Mouse (Mus musculus) MEL (cell line): ENCODE data around the gene Adipor2. TPM values are rescaled to one million over a fixed set of nuclear protein-coding genes. Genes with fewer than 3 reads are reported as not detected.

Experiments
- DNase-seq: peaks from one replicate; pipeline ENCODE4 v3.0.0; 2011; ENCODE audit warnings: low read depth, low spot score
- H3K27ac ChIP-seq: 2 replicates; pipeline ENCODE4 v1.5.1; 2012; ENCODE audit warnings: low read depth, mild to moderate bottlenecking, control low read depth, low read length, moderate library complexity; ENCODE audit not compliant: control insufficient read depth
- H3K27me3 ChIP-seq, 2 experiments: fragments of 150-350 bp in 1 of 2; sonication (generic) in 1 of 2; 2 replicates each; pipeline ENCODE4 v1.6.1; 2012; ENCODE audit warnings: low read length in 2 of 2, mild to moderate bottlenecking in 2 of 2, improper control_type of control experiment in 1 of 2, moderate library complexity in 1 of 2; ENCODE audit not compliant: insufficient read depth in 2 of 2, control insufficient read depth in 1 of 2
- H3K36me3 ChIP-seq, 2 experiments: 2 replicates each; pipeline ENCODE4 v1.6.1; 2012 to 2014; ENCODE audit warnings: low read length in 2 of 2, improper control_type of control experiment in 1 of 2, inconsistent platforms in 1 of 2, mild to moderate bottlenecking in 1 of 2; ENCODE audit not compliant: insufficient read depth in 2 of 2, control insufficient read depth in 1 of 2
- H3K4me1 ChIP-seq, 2 experiments: fragments of 150-350 bp in 1 of 2; sonication (generic) in 1 of 2; 2 replicates each; pipeline ENCODE4 v1.6.1; 2012; ENCODE audit warnings: low read length in 2 of 2, improper control_type of control experiment in 1 of 2, mild to moderate bottlenecking in 1 of 2; ENCODE audit not compliant: insufficient read depth in 2 of 2, control insufficient read depth in 1 of 2
- H3K4me3 ChIP-seq, 2 experiments: fragments of 150-350 bp in 1 of 2; sonication (generic) in 1 of 2; 2 replicates each; pipeline ENCODE4 v1.5.1; 2012; ENCODE audit warnings: low read depth in 2 of 2, low read length in 2 of 2, mild to moderate bottlenecking in 2 of 2, moderate library complexity in 2 of 2, control low read depth in 1 of 2, improper control_type of control experiment in 1 of 2; ENCODE audit not compliant: control insufficient read depth in 1 of 2, insufficient read depth in 1 of 2
- H3K79me2 ChIP-seq: 2 replicates; pipeline ENCODE4 v1.6.1; 2012; ENCODE audit warnings: mild to moderate bottlenecking, low read length, moderate library complexity; ENCODE audit not compliant: control insufficient read depth, poor library complexity, insufficient read depth
- H3K9ac ChIP-seq: 2 replicates; pipeline ENCODE4 v1.6.1; 2012; ENCODE audit warnings: low read depth, mild to moderate bottlenecking, control low read depth, low read length, moderate library complexity; ENCODE audit not compliant: control insufficient read depth, poor library complexity, severe bottlenecking
- H3K9me3 ChIP-seq: fragments of 150-350 bp; sonication (generic); replicated peaks from 2 replicates; pipeline ENCODE4 v1.6.1; 2012; ENCODE audit warnings: mild to moderate bottlenecking, low read length, improper control_type of control experiment, moderate library complexity; ENCODE audit not compliant: insufficient read depth
- BHLHE40 ChIP-seq: IDR thresholded peaks from 2 replicates; pipeline ENCODE4 v1.6.1; 2012; ENCODE audit warnings: low read depth, mild to moderate bottlenecking, inconsistent platforms, low read length, improper control_type of control experiment, borderline replicate concordance
- CHD1 ChIP-seq: IDR thresholded peaks from 2 replicates; pipeline ENCODE4 v1.6.1; 2012; ENCODE audit warnings: low read depth, mild to moderate bottlenecking, inconsistent platforms, low read length, improper control_type of control experiment
- CTCF ChIP-seq, 3 experiments: IDR thresholded peaks in 2 of 3; conservative IDR thresholded peaks in 1 of 3; 2 replicates each; pipeline ENCODE4 v1.5.1; 2011 to 2012; ENCODE audit warnings: low read length in 3 of 3, low read depth in 2 of 3, mild to moderate bottlenecking in 2 of 3, improper control_type of control experiment in 1 of 3, inconsistent platforms in 1 of 3, mixed read lengths in 1 of 3, moderate library complexity in 1 of 3; ENCODE audit not compliant: control insufficient read depth in 1 of 3, insufficient read depth in 1 of 3, poor library complexity in 1 of 3, severe bottlenecking in 1 of 3
- E2F4 ChIP-seq: IDR thresholded peaks from 2 replicates; pipeline ENCODE4 v1.6.1; 2011; ENCODE audit warnings: low read depth, low read length, improper control_type of control experiment, borderline replicate concordance
- ELF1 ChIP-seq: IDR thresholded peaks from 2 replicates; pipeline ENCODE4 v1.6.1; 2014; ENCODE audit warnings: low read depth, mild to moderate bottlenecking, inconsistent platforms, low read length, improper control_type of control experiment, moderate library complexity
- ETS1 ChIP-seq: IDR thresholded peaks from 2 replicates; pipeline ENCODE4 v1.6.1; 2012; ENCODE audit warnings: low read depth, mild to moderate bottlenecking, inconsistent platforms, low read length, improper control_type of control experiment, moderate library complexity
- KAT2A ChIP-seq: conservative IDR thresholded peaks from 2 replicates; pipeline ENCODE4 v1.6.1; 2012; ENCODE audit warnings: low read depth, low read length, improper control_type of control experiment, inconsistent platforms
- MAFK ChIP-seq: IDR thresholded peaks from 2 replicates; pipeline ENCODE4 v1.6.1; 2011; ENCODE audit warnings: low read depth, mild to moderate bottlenecking, low read length, improper control_type of control experiment, borderline replicate concordance
- MAX ChIP-seq: IDR thresholded peaks from 2 replicates; pipeline ENCODE4 v1.6.1; 2011; ENCODE audit warnings: low read length, improper control_type of control experiment
- MAZ ChIP-seq: IDR thresholded peaks from 2 replicates; pipeline ENCODE4 v1.6.1; 2012; ENCODE audit warnings: low read depth, mild to moderate bottlenecking, inconsistent platforms, low read length, improper control_type of control experiment
- MYB ChIP-seq: IDR thresholded peaks from 2 replicates; pipeline ENCODE4 v1.6.1; 2011; ENCODE audit warnings: mild to moderate bottlenecking, low read depth, low read length, improper control_type of control experiment
- MYC ChIP-seq: IDR thresholded peaks from 2 replicates; pipeline ENCODE4 v1.6.1; 2011; ENCODE audit warnings: low read depth, mild to moderate bottlenecking, low read length, improper control_type of control experiment, moderate library complexity
- NELFE ChIP-seq: IDR thresholded peaks from 2 replicates; pipeline ENCODE4 v1.6.1; 2011; ENCODE audit warnings: low read depth, low read length, improper control_type of control experiment
- POLR2A ChIP-seq, 2 experiments: IDR thresholded peaks; 2 replicates each; pipeline ENCODE4 v1.6.1; 2011 to 2012; ENCODE audit warnings: low read length in 2 of 2, mild to moderate bottlenecking in 2 of 2, control low read depth in 1 of 2, improper control_type of control experiment in 1 of 2, low read depth in 1 of 2, moderate library complexity in 1 of 2; ENCODE audit not compliant: control insufficient read depth in 1 of 2, insufficient read depth in 1 of 2, poor library complexity in 1 of 2
- POLR2AphosphoS5 ChIP-seq: IDR thresholded peaks from 2 replicates; pipeline ENCODE4 v1.6.1; 2012; ENCODE audit warnings: low read depth, borderline replicate concordance, mild to moderate bottlenecking, inconsistent platforms, low read length, moderate library complexity, mixed read lengths
- RAD21 ChIP-seq: IDR thresholded peaks from 2 replicates; pipeline ENCODE4 v1.6.1; 2011; ENCODE audit warnings: mild to moderate bottlenecking, low read depth, low read length, improper control_type of control experiment
- TAL1 ChIP-seq: IDR thresholded peaks from 2 replicates; pipeline ENCODE4 v1.6.1; 2012; ENCODE audit warnings: mild to moderate bottlenecking, inconsistent platforms, low read length, moderate library complexity, mixed read lengths
- TCF12 ChIP-seq: IDR thresholded peaks from 2 replicates; pipeline ENCODE4 v1.6.1; 2014; ENCODE audit warnings: low read depth, mild to moderate bottlenecking, inconsistent platforms, low read length, improper control_type of control experiment, moderate library complexity
- USF2 ChIP-seq, 2 experiments: IDR thresholded peaks; 2 replicates each; pipeline ENCODE4 v1.6.1; 2011 to 2012; ENCODE audit warnings: improper control_type of control experiment in 2 of 2, low read length in 2 of 2, borderline replicate concordance in 1 of 2, inconsistent platforms in 1 of 2, low read depth in 1 of 2, mild to moderate bottlenecking in 1 of 2; ENCODE audit not compliant: insufficient read depth in 1 of 2
- ZC3H11A ChIP-seq: IDR thresholded peaks from 2 replicates; pipeline ENCODE4 v1.6.1; 2012; ENCODE audit warnings: low read depth, mild to moderate bottlenecking, inconsistent platforms, low read length, improper control_type of control experiment
- ZKSCAN1 ChIP-seq: IDR thresholded peaks from 2 replicates; pipeline ENCODE4 v1.6.1; 2012; ENCODE audit warnings: low read depth, mild to moderate bottlenecking, inconsistent platforms, low read length, improper control_type of control experiment, moderate library complexity
- ZMIZ1 ChIP-seq: IDR thresholded peaks from 2 replicates; pipeline ENCODE4 v1.6.1; 2012; ENCODE audit warnings: low read depth, mild to moderate bottlenecking, inconsistent platforms, low read length, improper control_type of control experiment, moderate library complexity
- ZNF384 ChIP-seq: IDR thresholded peaks from 2 replicates; pipeline ENCODE4 v1.6.1; 2012; ENCODE audit warnings: low read depth, mild to moderate bottlenecking, inconsistent platforms, low read length, improper control_type of control experiment
- polyA plus RNA-seq, 2 experiments: library from polyadenylated mRNA; stranded (reverse) in 1 of 2; unstranded in 1 of 2; fragments of >175 nt in 1 of 2; fragments of >200 nt in 1 of 2; gene quantifications; 2 replicates each; pipeline versions ENCODE4 v1.2.1 to v1.2.4; 2012; ENCODE audit warnings: low replicate concordance in 2 of 2, low read depth in 1 of 2; ENCODE audit not compliant: insufficient read length in 2 of 2, insufficient read depth in 1 of 2, missing spikeins in 1 of 2
- total RNA-seq: library from RNA; depleted of rRNA; stranded (reverse); fragments of 300-350 nt; gene quantifications from 2 replicates; pipeline ENCODE4 v1.2.3, GENCODE M21; 2012

Adipor2 gene
- total and polyA plus RNA-seq, 3 experiments = 37.6 to 41.3 TPM; not detected in 1

GRCm38 (mm10) chr6:119406528-119406927, 11.0 kb downstream of the Adipor2 start:
- H3K4me1 ChIP-seq = peaks cover 2 to 14% of the 10 kb centered on the region in 2 experiments; a peak in 3 of 4 replicates
- H3K9ac ChIP-seq = no peak overlapping the region
- no peak for TF ChIP-seq USF2 (IDR thresholded peaks at IDR 0.05; ENCODE audit: borderline replicate concordance in 1 of 2, insufficient read depth in 1 of 2, low read depth in 1 of 2, low read length in 2 of 2)
- no peak for TF ChIP-seq ZKSCAN1
- no peak for TF ChIP-seq TCF12
- TF ChIP-seq ZNF384 = no peak
- H3K9me3 ChIP-seq = no peaks in the 10 kb centered on the region
- no peak overlapping the region for H3K4me3 ChIP-seq
- no peaks in the 10 kb centered on the region for H3K79me2 ChIP-seq
- DNase-seq = no peak
- peaks cover 0 to 8% of the 10 kb centered on the region in 2 experiments; a peak in 2 of 4 replicates for H3K36me3 ChIP-seq
- no peak overlapping the region for H3K27ac ChIP-seq
- H3K27me3 ChIP-seq = no peaks in the 10 kb centered on the region; a peak in 1 of 4 replicates

- no peak overlapping the region for H3K4me3 ChIP-seq
- H3K9ac ChIP-seq = no peak overlapping the region
- H3K79me2 ChIP-seq = no peaks in the 10 kb centered on the region
- no peak for DNase-seq
- H3K27ac ChIP-seq = no peak overlapping the region
- no peaks in the 10 kb centered on the region for H3K27me3 ChIP-seq
- peaks cover 0 to 8% of the 10 kb centered on the region in 2 experiments; a peak in 2 of 4 replicates for H3K36me3 ChIP-seq
- no peaks in the 10 kb centered on the region for H3K9me3 ChIP-seq
- TF ChIP-seq ELF1 (no peak), RAD21 (no peak), ZC3H11A (no peak), ETS1 (no peak), MYB (no peak), CTCF (IDR thresholded peaks at IDR 0.05 in 2 of 3, conservative IDR thresholded peaks at IDR 0.05 in 1 of 3; ENCODE audit: control insufficient read depth in 1 of 3, insufficient read depth in 1 of 3, low read depth in 2 of 3, low read length in 3 of 3, poor library complexity in 1 of 3, severe bottlenecking in 1 of 3) (no peak), MAX (no peak), TAL1 (no peak), BHLHE40 (no peak), POLR2A (IDR thresholded peaks at IDR 0.05; ENCODE audit: control insufficient read depth in 1 of 2, insufficient read depth in 1 of 2, low read depth in 1 of 2, low read length in 2 of 2, poor library complexity in 1 of 2) (no peak), CHD1 (no peak), KAT2A (no peak), E2F4 (no peak), MYC (no peak), MAFK (no peak), ZMIZ1 (no peak), POLR2AphosphoS5 (no peak), MAZ (no peak), NELFE (no peak)
- peaks cover 2 to 14% of the 10 kb centered on the region in 2 experiments; a peak in 3 of 4 replicates for H3K4me1 ChIP-seq
These were observed 12.2 kb downstream of the Adipor2 start for GRCm38 (mm10) chr6:119405310-119405709.
